Mouse (Mus musculus) brain, embryonic 14.5 days (tissue): ENCODE data around the gene Adap1.

ENCODE experiments used
- CTCF ChIP-seq: fragments of 200-500 bp; IDR thresholded peaks from 2 replicates; pipeline ENCODE4 v1.5.1; 2012; ENCODE audit warnings: inconsistent platforms, mild to moderate bottlenecking, moderate library complexity, borderline replicate concordance; ENCODE audit not compliant: insufficient read depth, insufficient read length; ENCODE audit errors: extremely low read depth
- POLR2A ChIP-seq: fragments of 200-500 bp; IDR thresholded peaks from 2 replicates; pipeline ENCODE4 v1.6.1; 2012; ENCODE audit warnings: mild to moderate bottlenecking, inconsistent platforms, borderline replicate concordance; ENCODE audit not compliant: poor library complexity, insufficient read depth, insufficient read length, severe bottlenecking; ENCODE audit errors: extremely low read depth

GRCm38 (mm10) chr5:139311822-139312221 lies 13.6 kb downstream of the Adap1 start:
- TF ChIP-seq POLR2A, result no peak
- no peak for TF ChIP-seq CTCF
